Mouse (Mus musculus) heart, adult 2 months (tissue): ENCODE data around the gene Gm45261.

ENCODE experiments used
- CTCF ChIP-seq: fragments of 200-600 bp; IDR thresholded peaks from 2 replicates; pipeline ENCODE4 v1.8.1; 2022; ENCODE audit warnings: antibody characterized with exemption, mild to moderate bottlenecking, moderate library complexity
- POLR2A ChIP-seq: fragments of 200-500 bp; IDR thresholded peaks from 2 replicates; pipeline ENCODE4 v1.6.1; 2011; ENCODE audit warnings: mild to moderate bottlenecking, low read depth, low read length, control low read depth; ENCODE audit not compliant: insufficient read depth

DNA sequence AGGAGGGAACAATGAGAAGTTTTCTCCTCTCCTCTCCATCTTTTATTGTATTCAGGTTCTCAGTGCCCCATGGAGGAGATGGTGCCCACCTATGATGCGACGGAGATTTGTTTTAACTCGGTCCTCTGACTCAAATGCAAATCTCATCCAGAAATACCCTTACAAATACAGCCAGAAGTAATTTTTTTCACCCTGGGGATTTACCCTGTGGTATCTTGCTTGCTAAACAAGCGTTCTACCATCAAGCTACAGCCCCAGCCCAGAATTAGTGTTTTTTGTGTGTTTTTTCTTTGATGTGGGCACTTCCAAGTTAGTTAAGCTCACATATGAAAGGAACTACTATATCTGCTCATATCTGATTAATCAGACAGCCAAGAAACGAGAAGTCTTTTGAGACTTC, 44.9 kb downstream of the Gm45261 start:
- TF ChIP-seq CTCF: no peak
- no peak for TF ChIP-seq POLR2A
